Mouse (Mus musculus) adrenal gland, adult (tissue): Measurements from ENCODE around the gene Tsku.

ENCODE experiments used
- DNase-seq, 2 experiments: peaks; one replicate each; pipeline ENCODE4 v3.0.0; 2022 to 2023; ENCODE audit warnings: low spot score in 1 of 2; ENCODE audit not compliant: inconsistent age in 2 of 2

Tsku gene

GRCm38 (mm10) chr7:98329651-98330374 lies 31.3 kb downstream of the Tsku start:
- no peak for DNase-seq

- DNase-seq, result no peak
These were observed 32.8 kb downstream of the Tsku start for GRCm38 (mm10) chr7:98328311-98328710.

GRCm38 (mm10) chr7:98326051-98326450 lies 35.1 kb downstream of the Tsku start:
- DNase-seq, result no peak

GRCm38 (mm10) chr7:98324228-98324627 lies 36.9 kb downstream of the Tsku start:
- DNase-seq, result peak in 1 of 2 experiments; percentile 38

- DNase-seq, result peak in 1 of 2 experiments; percentile 47
These were observed 37.7 kb downstream of the Tsku start for GRCm38 (mm10) chr7:98323288-98324019.

- DNase-seq, result no peak
These were observed 38.7 kb downstream of the Tsku start for GRCm38 (mm10) chr7:98322415-98322814.

GRCm38 (mm10) chr7:98321083-98321482 lies 40.0 kb downstream of the Tsku start, which contains the start of gene Acer3:
Gene Acer3 (minus strand): TSS chr7:98321208.
- no peak for DNase-seq

- no peak for DNase-seq
These were observed 41.0 kb downstream of the Tsku start for GRCm38 (mm10) chr7:98320006-98320556.

- DNase-seq, result peak; percentile 35 to 75
These were observed 44.6 kb downstream of the Tsku start for GRCm38 (mm10) chr7:98316568-98316967.

- DNase-seq, result no peak
These were observed 46.0 kb downstream of the Tsku start for GRCm38 (mm10) chr7:98315087-98315486.

- no peak for DNase-seq
These were observed 48.8 kb downstream of the Tsku start for GRCm38 (mm10) chr7:98312185-98312920.

GRCm38 (mm10) chr7:98310266-98310665 lies 50.9 kb downstream of the Tsku start:
- no peak for DNase-seq

GRCm38 (mm10) chr7:98309219-98310030 lies 51.7 kb downstream of the Tsku start:
- DNase-seq, result peak; percentile 96 to 98

- no peak for DNase-seq
These were observed 52.4 kb downstream of the Tsku start for GRCm38 (mm10) chr7:98308607-98309218.

- DNase-seq, result peak in 1 of 2 experiments; percentile 47
These were observed 53.1 kb downstream of the Tsku start for GRCm38 (mm10) chr7:98307921-98308606.

- DNase-seq, result no peak
These were observed 53.7 kb downstream of the Tsku start for GRCm38 (mm10) chr7:98307411-98307810.
